ENCODE assay signal across 9 mouse cellular contexts in the genomic region with DNA sequence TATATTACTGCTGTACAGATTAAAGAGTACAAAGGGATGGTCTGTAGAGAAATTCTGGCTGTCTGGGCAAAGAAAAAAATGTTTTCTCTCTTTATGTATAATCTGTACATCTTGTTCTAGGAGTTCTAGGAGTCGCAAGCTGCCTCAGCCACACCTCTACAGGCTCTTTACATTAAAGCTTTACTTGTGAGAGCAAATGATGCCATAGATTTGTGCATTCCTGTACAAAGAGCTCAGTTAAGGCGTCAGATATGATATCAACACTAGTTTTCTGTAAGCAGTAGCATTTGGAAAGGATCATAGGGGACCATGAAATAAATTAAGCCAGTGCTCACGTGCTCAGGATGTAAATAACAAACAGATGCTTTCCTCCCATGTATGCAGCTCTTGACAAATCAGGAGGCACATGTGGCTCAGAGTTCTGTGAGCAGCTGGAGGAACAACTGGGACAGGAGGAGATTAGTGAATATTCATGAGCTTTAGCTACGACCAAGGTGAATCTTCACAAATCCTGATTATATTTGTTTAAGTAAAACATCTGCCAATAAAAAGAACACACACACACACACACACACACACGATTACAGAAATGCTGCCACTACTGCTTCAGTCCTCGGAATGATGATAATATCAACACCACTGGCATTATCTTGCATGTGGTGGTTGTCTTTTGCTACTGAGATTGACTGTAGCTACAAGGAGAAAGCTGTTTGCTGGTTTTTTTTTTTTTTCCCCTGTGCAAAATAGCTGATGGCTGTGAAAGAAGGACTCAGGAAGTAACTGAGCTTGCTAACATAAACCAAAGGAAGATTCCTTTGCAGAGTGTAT.
A peak's percentile ranks its signal among the peaks of the same experiment; 100 is the strongest.
DNase-seq lines count a peak whose midpoint lies in the region; ATAC-seq and TF ChIP-seq lines count a peak whose summit lies in the region.
"Had no signal": no experiment of that assay in that cellular context is flagged by ENCODE, and none has a peak within 500 bp of the region (broad histone marks: within the 10 kb centered on the region; RNA-seq: fewer than 3 reads in every experiment).

No protein-coding gene starts in this region.

- H3K9me3 ChIP-seq in hindbrain, embryonic 13.5 days: no peaks in the 10 kb centered on the region
- no peaks in the 10 kb centered on the region for H3K9me3 ChIP-seq in hindbrain, embryonic 10.5 days
- H3K9me3 ChIP-seq in lung, postnatal 0 days (ENCODE audit: low read length): no peaks in the 10 kb centered on the region
- no peaks in the 10 kb centered on the region for H3K9me3 ChIP-seq in forebrain, embryonic 16.5 days (ENCODE audit: control insufficient read depth, low read length)

- WGBS in hindbrain, embryonic 13.5 days: 49% methylated on average over 6 of the region's 6 CpGs
- 61% methylated on average over 6 of the region's 6 CpGs for WGBS in hindbrain, embryonic 10.5 days
- 25% methylated on average over 6 of the region's 6 CpGs for WGBS in lung, postnatal 0 days
- WGBS in forebrain, embryonic 16.5 days: 49% methylated on average over 6 of the region's 6 CpGs
- WGBS in olfactory bulb, adult 2 months: 37% methylated on average over 6 of the region's 6 CpGs

- no peak overlapping the region for H3K4me3 ChIP-seq in hindbrain, embryonic 13.5 days
- H3K4me3 ChIP-seq in hindbrain, embryonic 10.5 days: no peak overlapping the region
- H3K4me3 ChIP-seq in lung, postnatal 0 days (ENCODE audit: low read depth, low read length): no peak overlapping the region
- H3K4me3 ChIP-seq in forebrain, embryonic 16.5 days (replicated peaks; ENCODE audit: low read length): no peak overlapping the region
- H3K4me3 ChIP-seq in olfactory bulb, adult 2 months (ENCODE audit: insufficient read depth, low read depth, low read length): no peak overlapping the region

- no peak overlapping the region for H3K9ac ChIP-seq in hindbrain, embryonic 13.5 days
- H3K9ac ChIP-seq in lung, postnatal 0 days (replicated peaks; ENCODE audit: low read depth): no peak overlapping the region
- H3K9ac ChIP-seq in forebrain, embryonic 16.5 days (replicated peaks; ENCODE audit: low read depth, low read length): peak overlapping the region; percentile 30; the same call in 1 of the 2 replicates

- TF ChIP-seq CTCF in lung, postnatal 0 days (IDR thresholded peaks at IDR 0.05): no peak
- no peak for TF ChIP-seq CTCF in olfactory bulb, adult 2 months (IDR thresholded peaks at IDR 0.05; ENCODE audit: insufficient read depth, low read depth, low read length)

- ATAC-seq in hindbrain, embryonic 13.5 days (ENCODE audit: low FRiP score): peak; percentile 91
- no peak; the same call in 1 of the 2 replicates for ATAC-seq in lung, postnatal 0 days
- peak; percentile 70 for ATAC-seq in forebrain, embryonic 16.5 days
- no peak for ATAC-seq in megakaryocyte progenitor cell, adult 5-6 weeks (replicated peaks; ENCODE audit: poor library complexity)

- TF ChIP-seq EP300 in lung, postnatal 0 days (IDR thresholded peaks at IDR 0.05): no peak

- H3K36me3 ChIP-seq in hindbrain, embryonic 13.5 days: no peaks in the 10 kb centered on the region
- no peaks in the 10 kb centered on the region for H3K36me3 ChIP-seq in hindbrain, embryonic 10.5 days
- H3K36me3 ChIP-seq in lung, postnatal 0 days (ENCODE audit: insufficient read depth, low read length): no peaks in the 10 kb centered on the region
- no peaks in the 10 kb centered on the region for H3K36me3 ChIP-seq in forebrain, embryonic 16.5 days (ENCODE audit: control insufficient read depth, insufficient read depth)

- H3K27me3 ChIP-seq in hindbrain, embryonic 13.5 days: no peaks in the 10 kb centered on the region
- H3K27me3 ChIP-seq in hindbrain, embryonic 10.5 days (ENCODE audit: insufficient read depth, poor library complexity, severe bottlenecking): no peaks in the 10 kb centered on the region
- H3K27me3 ChIP-seq in lung, postnatal 0 days (replicated peaks; ENCODE audit: insufficient read depth, low read length): no peaks in the 10 kb centered on the region
- H3K27me3 ChIP-seq in forebrain, embryonic 16.5 days (replicated peaks; ENCODE audit: control insufficient read depth, insufficient read depth, low read length): no peaks in the 10 kb centered on the region

- H3K4me2 ChIP-seq in hindbrain, embryonic 13.5 days: peak overlapping the region; percentile 25
- no peak overlapping the region for H3K4me2 ChIP-seq in lung, postnatal 0 days (replicated peaks; ENCODE audit: low read depth, low read length)
- no peak overlapping the region for H3K4me2 ChIP-seq in forebrain, embryonic 16.5 days (ENCODE audit: low read length)

- no peak for TF ChIP-seq POLR2A in olfactory bulb, adult 2 months (IDR thresholded peaks at IDR 0.05; ENCODE audit: insufficient read depth, low read depth, low read length)

- no peak for DNase-seq in hindbrain, embryonic 10.5 days (ENCODE audit: low spot score)
- DNase-seq in lung, postnatal 0 days (ENCODE audit: low spot score): no peak
- DNase-seq in lung, postnatal 36 days: no peak
- no peak for DNase-seq in B cell, adult 2 months
- DNase-seq: cerebellum, adult 11-12 months had no signal

- peaks cover 12% of the 10 kb centered on the region for H3K4me1 ChIP-seq in hindbrain, embryonic 13.5 days (replicated peaks)
- no peaks in the 10 kb centered on the region for H3K4me1 ChIP-seq in hindbrain, embryonic 10.5 days (replicated peaks)
- H3K4me1 ChIP-seq in lung, postnatal 0 days (ENCODE audit: insufficient read depth, low read depth, low read length): peaks cover 4% of the 10 kb centered on the region; the same call in 1 of the 2 replicates
- H3K4me1 ChIP-seq in forebrain, embryonic 16.5 days (replicated peaks; ENCODE audit: control insufficient read depth, insufficient read depth, low read length): peaks cover 7% of the 10 kb centered on the region
- no peaks in the 10 kb centered on the region for H3K4me1 ChIP-seq in olfactory bulb, adult 2 months (ENCODE audit: control insufficient read depth, insufficient read depth, low read length)

- peak overlapping the region; percentile 87 for H3K27ac ChIP-seq in hindbrain, embryonic 13.5 days
- H3K27ac ChIP-seq in hindbrain, embryonic 10.5 days: no peak overlapping the region
- H3K27ac ChIP-seq in lung, postnatal 0 days (ENCODE audit: low read length): peak overlapping the region; percentile 51; the same call in 1 of the 2 replicates
- H3K27ac ChIP-seq in forebrain, embryonic 16.5 days (ENCODE audit: low read length): peak overlapping the region; percentile 85
- peak overlapping the region; percentile 10 for H3K27ac ChIP-seq in olfactory bulb, adult 2 months (ENCODE audit: insufficient read depth, low read depth, low read length)

Comparison
In these comparisons a context has a peak if more than half of its experiments do, and no peak if none do; other contexts are left out.
1. ATAC-seq: peak in hindbrain, embryonic 13.5 days (single experiment) and forebrain, embryonic 16.5 days (single experiment); none in lung, postnatal 0 days (single experiment) and megakaryocyte progenitor cell, adult 5-6 weeks (single experiment).